Mouse (Mus musculus) spleen, adult 12 weeks (tissue): ENCODE results near the gene Gcsam.
A peak's percentile ranks its signal among the peaks of the same experiment; 100 is the strongest.

Experiments
- DNase-seq: peaks from one replicate; pipeline ENCODE4 v3.0.0; 2022; ENCODE audit warnings: low spot score

Gcsam gene

DNA sequence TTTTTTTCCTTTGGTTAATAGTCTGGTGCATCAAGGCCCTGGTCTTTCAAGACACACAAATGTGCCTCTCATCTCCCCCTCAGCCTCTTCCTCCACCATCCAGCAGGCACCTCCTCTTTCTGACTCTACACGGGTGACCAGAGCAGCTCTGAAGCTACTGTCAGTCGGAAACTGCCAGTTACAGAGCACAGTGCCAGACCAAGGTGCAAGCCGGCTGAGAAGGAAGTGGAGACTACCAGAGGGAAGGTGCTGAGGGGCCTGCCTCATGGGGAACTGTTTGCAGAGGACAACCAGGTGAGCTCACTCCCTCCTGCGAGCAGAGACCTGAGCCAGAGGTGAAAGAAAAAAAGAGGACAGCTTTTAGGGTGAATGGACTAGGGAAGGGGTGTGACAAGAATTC lies at the start of gene Gcsam:
Gene Gcsam, plus strand, starts transcription at position 114 of the 400 bp plus-strand sequence.
- no peak for DNase-seq

DNA sequence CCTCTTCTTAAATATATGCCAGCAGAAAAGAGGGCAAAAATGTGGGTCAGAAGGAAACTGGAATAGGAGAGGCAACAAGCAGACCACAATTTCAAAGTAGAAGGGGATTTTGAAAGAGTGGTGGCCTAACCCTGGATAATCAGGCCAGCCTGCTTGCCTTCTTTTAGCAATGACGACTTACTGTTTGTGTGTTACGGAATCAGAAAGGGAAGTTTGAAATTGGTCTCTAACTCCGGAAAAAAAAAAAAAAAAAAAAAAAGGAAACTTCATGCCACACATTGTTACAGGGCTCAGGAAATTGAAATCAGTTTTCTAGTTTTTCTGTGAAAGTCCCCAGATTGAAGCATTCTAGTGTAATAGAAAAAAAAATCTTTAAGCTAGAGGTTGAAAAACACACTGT lies 48.4 kb upstream of the Gcsam start:
- no peak for DNase-seq

GRCm38 (mm10) chr16:45572307-45572706 lies 37.9 kb upstream of the Gcsam start:
- DNase-seq = no peak

DNA sequence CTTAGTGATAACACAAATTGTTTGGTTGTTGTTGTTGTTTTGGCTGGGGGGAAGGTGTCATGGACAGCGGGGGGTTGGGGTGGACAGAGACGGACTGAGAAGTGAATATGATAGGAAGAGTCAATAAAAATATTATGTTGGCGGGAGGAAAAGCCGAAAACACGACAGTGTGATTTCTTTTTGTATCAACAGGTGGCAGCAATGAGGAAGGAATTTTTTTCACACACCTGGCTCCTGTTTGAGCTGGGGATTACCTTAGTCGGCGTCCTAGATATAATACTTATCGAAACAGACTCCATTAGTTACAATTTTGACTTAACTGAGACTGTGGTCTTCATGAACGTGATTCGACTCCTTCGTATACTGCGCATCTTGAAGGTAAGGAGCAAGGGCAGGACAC lies 30.3 kb upstream of the Gcsam start:
- no peak for DNase-seq

DNA sequence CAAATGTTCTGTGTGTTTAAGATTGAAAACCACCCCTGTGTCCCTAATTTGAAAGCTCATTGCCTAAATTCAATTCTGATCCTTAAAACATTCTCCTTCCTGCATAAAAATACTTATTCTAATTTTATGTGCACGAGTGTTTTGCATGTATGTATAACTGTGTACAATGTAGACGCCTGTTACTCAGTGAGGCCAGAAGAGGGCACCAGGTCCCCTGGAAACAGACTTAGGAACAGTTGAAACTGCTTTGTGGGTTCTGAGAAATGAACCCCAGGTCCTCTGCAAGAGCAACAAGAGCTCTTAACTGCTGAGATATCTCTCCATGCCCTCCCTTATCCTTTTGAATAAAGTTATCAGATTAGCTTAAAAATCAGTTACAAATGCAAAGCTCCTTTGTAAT lies 27.7 kb upstream of the Gcsam start:
- DNase-seq = no peak

- DNase-seq = no peak
Measured at GRCm38 (mm10) chr16:45593656-45594055, 16.5 kb upstream of the Gcsam start.

- no peak for DNase-seq
Measured at GRCm38 (mm10) chr16:45595494-45595893, 14.7 kb upstream of the Gcsam start.

DNA sequence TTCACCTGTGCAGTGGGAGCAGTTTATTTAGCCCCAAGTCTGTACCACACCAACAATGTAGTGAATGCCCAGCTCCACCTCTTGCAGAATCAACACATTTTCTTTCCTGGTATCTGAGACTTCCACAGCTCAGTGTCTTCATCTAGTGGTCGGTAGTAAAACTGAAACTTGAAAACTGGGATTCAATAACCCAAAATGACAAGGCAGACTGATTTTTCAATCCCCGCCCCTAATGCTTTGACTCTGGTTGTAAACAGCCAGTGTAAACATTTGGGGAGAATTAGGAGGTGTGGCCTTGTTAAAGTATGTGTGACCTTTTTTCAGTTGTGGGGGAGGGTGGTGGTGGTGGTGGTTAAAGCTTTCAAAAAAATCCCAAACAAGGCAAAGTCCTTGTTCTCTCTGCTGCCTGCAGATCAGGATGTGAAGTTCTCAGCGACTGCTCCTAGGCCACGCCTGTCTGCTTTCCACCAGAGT lies 1.7 kb upstream of the Gcsam start:
- DNase-seq = no peak

DNA sequence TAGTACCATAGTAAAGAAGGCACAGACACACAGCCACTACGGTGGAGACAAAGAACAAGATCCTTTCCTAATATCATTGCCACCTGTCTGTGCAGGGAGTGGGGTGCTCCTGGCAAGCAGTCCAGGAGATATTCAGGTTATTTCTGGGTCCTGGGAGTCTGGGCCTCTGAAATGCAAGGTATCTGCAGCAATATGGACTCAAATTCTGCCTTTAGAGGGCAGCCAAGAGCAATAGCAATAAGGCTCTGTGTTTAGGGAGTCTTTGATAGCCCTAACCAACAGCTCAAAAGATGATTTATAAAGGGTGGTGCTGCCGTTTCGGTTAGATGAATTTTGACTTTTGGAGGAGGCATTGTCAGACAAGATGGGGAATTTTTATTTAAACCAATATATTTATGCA lies 880 bp upstream of the Gcsam start:
- DNase-seq = no peak

- no peak for DNase-seq
Measured at GRCm38 (mm10) chr16:45613247-45613646, 3.1 kb downstream of the Gcsam start.

DNA sequence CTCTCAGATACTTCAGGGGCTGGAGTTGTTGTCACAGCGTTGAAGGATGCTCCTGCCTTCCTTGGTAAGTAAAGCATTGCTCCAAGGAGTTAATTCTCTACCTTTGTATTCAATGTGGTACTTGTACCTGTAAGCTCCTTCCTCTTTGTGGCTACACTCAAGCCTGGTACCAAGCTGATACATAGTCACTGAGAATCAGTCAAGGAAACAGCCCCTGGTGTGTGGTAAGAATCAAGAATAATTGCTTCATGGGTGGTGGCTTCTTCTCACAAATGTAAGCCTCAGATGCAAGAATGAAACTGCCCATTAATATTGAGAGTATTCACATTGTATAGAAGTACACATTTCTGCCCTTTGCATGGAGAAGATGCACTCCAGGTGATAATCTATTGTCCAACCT lies 5.8 kb downstream of the Gcsam start:
- no peak for DNase-seq

- DNase-seq = no peak
Measured at GRCm38 (mm10) chr16:45619751-45620375, 9.7 kb downstream of the Gcsam start.

GRCm38 (mm10) chr16:45623230-45623629 lies 13.1 kb downstream of the Gcsam start:
- no peak for DNase-seq

- no peak for DNase-seq
Measured at GRCm38 (mm10) chr16:45624791-45625190, 14.6 kb downstream of the Gcsam start.

DNA sequence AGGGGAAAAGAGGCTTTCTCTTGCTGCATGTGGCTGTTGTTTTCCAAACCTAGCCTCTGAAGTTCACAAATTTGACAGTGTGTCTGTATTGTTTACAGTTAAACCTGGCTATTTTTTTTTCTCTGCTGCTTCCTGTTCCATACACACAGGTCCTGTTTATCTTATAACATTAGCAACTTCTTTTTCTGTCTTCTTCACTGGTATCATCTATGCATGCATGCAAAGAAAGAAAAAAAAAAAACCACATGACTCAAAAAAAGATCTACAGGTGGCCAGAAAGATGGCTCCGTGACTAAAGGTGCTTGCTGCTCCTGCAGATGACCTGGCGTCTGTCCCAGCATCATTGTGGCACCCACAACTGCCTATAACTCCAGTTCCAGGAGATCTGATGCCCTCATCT lies 15.2 kb downstream of the Gcsam start:
- no peak for DNase-seq

GRCm38 (mm10) chr16:45629497-45630105 lies 19.4 kb downstream of the Gcsam start:
- DNase-seq = no peak

GRCm38 (mm10) chr16:45630347-45630960 lies 20.3 kb downstream of the Gcsam start:
- DNase-seq = peak; percentile 4

DNA sequence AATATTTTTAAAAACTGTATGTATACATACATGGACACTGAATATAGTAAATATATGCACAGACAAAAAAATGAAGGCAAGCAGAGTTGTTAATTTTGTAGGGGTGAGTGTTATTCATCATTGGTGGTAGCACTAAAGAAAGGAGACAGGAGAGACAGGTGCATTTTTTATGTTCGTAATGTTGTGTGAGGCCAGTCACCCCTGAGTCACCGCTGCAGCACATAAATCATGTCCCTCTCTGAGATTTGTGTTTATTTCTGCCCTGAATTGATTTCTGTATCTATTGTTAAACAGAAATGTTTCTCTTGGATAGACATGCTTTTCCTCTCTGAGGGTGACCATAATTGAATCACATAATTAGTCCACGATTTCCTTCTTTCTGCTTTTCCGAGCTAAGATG lies 22.2 kb downstream of the Gcsam start:
- no peak for DNase-seq

- no peak for DNase-seq
Measured at GRCm38 (mm10) chr16:45635826-45636225, 25.6 kb downstream of the Gcsam start.

DNA sequence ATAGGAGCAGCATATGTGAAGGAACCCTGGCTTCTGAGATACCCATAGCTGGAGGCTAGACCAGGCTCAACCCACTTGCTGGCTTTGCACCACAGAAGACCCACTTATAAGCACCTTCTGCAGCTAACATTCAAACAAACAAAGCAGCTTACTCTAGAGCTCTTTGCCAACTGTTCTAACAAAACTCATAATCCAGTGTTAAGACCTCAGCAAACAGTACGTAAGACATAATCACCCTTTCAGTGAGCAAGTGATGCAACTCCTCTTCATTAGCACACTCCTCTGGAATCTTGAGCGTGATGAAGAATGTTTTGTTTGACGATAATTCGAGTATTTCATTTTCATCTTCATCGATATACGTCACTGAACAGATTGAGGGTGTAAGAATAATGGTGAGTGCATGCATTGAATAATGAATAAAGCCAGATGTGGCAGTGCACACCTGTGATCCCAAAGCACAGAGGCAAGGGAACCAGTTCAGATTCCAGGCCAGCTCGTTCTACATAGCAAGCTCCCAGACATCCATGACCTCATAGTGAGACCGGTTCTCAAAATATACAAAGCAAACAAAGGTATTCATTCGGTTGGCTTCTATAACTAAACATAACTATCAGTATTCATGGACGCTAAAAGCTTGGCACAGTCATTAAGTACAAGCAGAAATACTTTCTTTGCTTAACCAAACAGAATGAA lies 30.0 kb downstream of the Gcsam start:
- DNase-seq = no peak

GRCm38 (mm10) chr16:45641301-45641700 lies 31.1 kb downstream of the Gcsam start:
- no peak for DNase-seq

- DNase-seq = no peak
Measured at GRCm38 (mm10) chr16:45643944-45644343, 33.8 kb downstream of the Gcsam start.

- no peak for DNase-seq
Measured at GRCm38 (mm10) chr16:45644380-45644779, 34.2 kb downstream of the Gcsam start.
